Mouse (Mus musculus): ENCODE data around the gene 9130213A22Rik. TPM values are rescaled to one million over a fixed set of nuclear protein-coding genes. Genes with fewer than 3 reads are reported as not detected.
"Not testable (repeated sequence)": the region's sequence is repeated elsewhere in the genome, so short reads cannot be mapped to it uniquely, and the experiment has no call there.

9130213A22Rik gene
- polyA plus RNA-seq, 1 experiment from 2014 or later = 0.29 TPM

DNA sequence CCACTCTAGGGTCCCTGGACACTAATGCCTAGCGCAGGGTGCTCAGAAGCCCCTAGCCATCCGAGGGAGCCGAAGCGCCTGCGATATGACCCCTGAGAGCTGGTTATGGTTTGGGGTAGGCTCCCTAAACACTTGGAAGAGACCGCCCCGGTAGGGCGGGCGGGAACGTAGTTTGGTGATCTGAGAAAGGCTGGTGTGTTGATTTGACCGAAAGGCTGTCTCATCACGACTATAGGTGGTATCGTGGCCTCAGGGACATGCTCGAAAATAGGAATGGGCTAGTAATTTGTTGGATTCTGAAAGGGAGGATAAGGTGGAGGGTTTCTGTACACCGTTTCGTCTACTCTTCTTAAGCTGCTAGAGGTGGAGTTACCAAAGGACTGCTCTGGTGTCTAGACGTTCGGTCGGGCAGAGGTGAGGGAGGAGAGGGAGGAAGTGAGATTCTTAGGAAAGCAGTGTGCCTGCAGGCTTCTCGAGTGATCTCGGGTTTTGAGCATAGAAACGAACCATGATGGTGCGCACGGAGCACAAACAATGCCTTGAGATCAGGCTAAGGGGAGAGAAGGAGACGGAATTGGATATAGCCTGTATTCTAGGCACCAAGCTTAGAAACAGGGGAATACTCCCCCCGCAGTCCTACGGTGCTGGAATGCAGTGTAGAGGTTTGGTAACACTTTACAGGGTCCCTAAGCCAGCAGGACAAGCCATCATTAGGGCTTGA lies 26.7 kb downstream of the 9130213A22Rik start:
- Histone ChIP-seq H3K36me3 (peaks cover 5% of the 10 kb centered on the region; the same call in 1 of the 2 replicates), H3K4me1 (replicated peaks) (peaks cover 54% of the 10 kb centered on the region), H3K27me3 (replicated peaks) (no peaks in the 10 kb centered on the region)

DNA sequence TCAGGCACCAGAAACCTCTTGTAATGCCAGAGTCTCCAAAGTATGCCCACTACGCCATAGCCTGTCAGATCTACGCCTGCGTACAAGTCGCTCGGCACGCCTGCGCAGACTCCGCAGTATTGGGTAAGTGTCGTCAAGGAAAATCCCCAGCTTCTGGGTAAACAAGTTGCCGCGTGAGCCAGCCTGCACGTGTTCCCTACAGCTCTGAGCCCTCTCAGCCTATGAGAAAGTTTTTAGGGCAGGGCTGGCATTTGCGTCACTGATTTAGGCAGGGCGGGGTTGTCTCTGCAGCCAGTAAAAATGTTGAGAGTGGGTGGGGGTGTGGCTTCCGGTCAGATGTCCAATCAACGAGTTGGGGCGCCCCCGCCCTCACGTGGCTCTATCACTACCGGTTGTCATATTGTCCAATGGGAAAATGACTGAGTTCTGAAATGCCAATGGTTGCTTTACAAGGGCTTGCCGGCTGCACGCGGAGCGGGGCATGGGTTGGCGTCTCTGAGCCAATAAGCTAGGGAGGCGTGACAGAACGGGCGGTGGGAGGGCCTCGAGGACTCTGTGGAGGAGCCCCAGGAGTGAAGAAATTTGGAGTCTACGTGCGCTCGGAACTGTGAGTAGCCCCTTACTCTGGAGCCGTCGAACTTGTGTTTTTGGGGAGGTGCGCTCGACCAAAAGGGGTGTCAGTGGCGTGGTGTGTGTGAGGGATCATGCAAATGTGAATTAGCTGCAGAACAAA lies 27.5 kb downstream of the 9130213A22Rik start, which contains the start of gene Per1:
Gene Per1, plus strand, starts transcription at position 521 of the 733 bp plus-strand sequence.
- Histone ChIP-seq H3K27ac (peak within 1 kb of the TSS; percentile 93), H3K9ac (peak within 1 kb of the TSS; percentile 69), H3K4me3 (replicated peaks) (peak within 1 kb of the TSS; percentile 58), H3K4me2 (replicated peaks) (peak within 1 kb of the TSS; percentile 86), H3K27me3 (replicated peaks) (no peaks in the 10 kb centered on the region), H3K4me1 (replicated peaks) (peaks cover 53% of the 10 kb centered on the region), H3K36me3 (peaks cover 3% of the 10 kb centered on the region; the same call in 1 of the 2 replicates), H3K9me3 (no peaks in the 10 kb centered on the region)
- ATAC-seq = peak; percentile 90
- WGBS = under 1% methylated on average over 37 of the region's 37 CpGs

More for the DNA sequence above, 26.7 kb downstream of the 9130213A22Rik start:
- WGBS = 2% methylated on average over 27 of the region's 27 CpGs
- ATAC-seq = no peak
- H3K27ac ChIP-seq = peak overlapping the region; percentile 93
- H3K4me3 ChIP-seq (replicated peaks) = peak overlapping the region; percentile 58
- H3K9me3 ChIP-seq = no peaks in the 10 kb centered on the region
- peak overlapping the region; percentile 69 for H3K9ac ChIP-seq
- peak overlapping the region; percentile 86 for H3K4me2 ChIP-seq (replicated peaks)

DNA sequence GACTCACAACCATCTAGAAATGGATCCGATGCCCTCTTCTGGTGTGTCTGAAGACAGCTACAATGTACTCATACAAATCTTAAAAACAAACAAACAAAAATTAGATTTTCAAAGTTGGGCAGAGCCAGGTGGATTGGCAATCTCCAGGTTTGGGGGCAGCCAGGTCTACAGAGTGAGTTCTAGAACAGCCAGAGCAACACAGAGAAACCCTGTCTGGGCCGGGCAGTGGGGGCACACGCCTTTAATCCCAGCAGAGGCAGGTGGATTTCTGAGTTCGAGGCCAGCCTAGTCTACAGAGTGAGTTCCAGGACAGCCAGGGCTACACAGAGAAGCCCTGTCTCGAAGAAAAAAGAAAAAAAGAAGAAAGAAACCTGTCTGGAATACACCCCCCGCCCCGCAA lies 28.5 kb downstream of the 9130213A22Rik start:
- H3K9ac ChIP-seq; ATAC-seq; H3K9me3 ChIP-seq; H3K27ac ChIP-seq; H3K36me3 ChIP-seq; H3K4me3 ChIP-seq (replicated peaks); H3K27me3 ChIP-seq (replicated peaks): not testable (repeated sequence)
- H3K4me1 ChIP-seq (replicated peaks) = peaks cover 51% of the 10 kb centered on the region
- WGBS = 87% methylated on average over 7 of the region's 7 CpGs
- peak overlapping the region; percentile 86; the same call in 1 of the 2 replicates for H3K4me2 ChIP-seq (replicated peaks)

DNA sequence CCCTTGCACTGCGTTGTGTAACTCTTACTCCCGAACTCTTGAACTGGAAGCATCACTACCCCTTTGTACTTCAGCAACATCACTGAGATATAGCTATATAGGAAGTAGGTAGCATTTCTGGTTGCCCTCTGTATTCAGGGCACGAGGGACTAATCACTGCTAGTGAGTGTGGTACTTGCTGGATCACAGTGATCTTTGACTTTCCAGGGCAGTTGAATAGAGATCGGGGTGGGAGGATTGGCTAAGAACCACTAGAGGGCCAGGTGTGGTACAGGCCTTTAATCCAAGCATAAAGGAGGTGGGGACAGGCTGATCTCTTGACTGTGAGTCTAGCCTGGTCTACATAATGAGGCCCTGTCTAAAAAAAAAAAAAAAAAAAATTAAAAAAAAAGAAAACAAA lies 29.5 kb downstream of the 9130213A22Rik start:
- WGBS = 85% methylated on average over 4 of the region's 4 CpGs
- no peaks in the 10 kb centered on the region for H3K27me3 ChIP-seq (replicated peaks)

DNA sequence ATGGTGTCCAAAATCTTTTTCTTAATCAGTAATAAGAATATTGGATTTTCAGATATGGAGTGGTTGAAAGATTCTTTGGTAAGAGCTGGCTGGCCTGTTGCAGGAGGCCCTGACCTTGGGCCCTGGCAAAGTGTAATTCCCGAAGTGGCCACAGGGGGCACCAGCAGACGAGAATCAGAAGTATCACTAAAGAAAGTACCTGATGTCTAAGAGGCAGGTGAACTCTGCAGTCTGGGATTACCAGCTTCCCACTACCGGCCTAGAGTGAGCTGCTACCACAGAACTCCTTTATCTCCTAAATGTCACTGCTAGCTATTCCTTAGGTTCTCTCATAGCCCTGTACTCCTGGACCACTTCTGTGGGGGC lies 30.0 kb downstream of the 9130213A22Rik start:
- Histone ChIP-seq H3K27ac (no peak overlapping the region), H3K4me2 (replicated peaks) (no peak overlapping the region), H3K36me3 (peaks cover 3% of the 10 kb centered on the region; the same call in 1 of the 2 replicates), H3K4me3 (replicated peaks) (no peak overlapping the region), H3K9me3 (no peaks in the 10 kb centered on the region), H3K4me1 (replicated peaks) (peaks cover 40% of the 10 kb centered on the region), H3K27me3 (replicated peaks) (no peaks in the 10 kb centered on the region), H3K9ac (no peak overlapping the region)
- ATAC-seq = no peak
- 1% methylated on average over 3 of the region's 3 CpGs for WGBS

More for the DNA sequence above, 29.5 kb downstream of the 9130213A22Rik start:
- no peak overlapping the region for H3K4me2 ChIP-seq (replicated peaks)
- H3K4me3 ChIP-seq (replicated peaks) = no peak overlapping the region
- peaks cover 3% of the 10 kb centered on the region; the same call in 1 of the 2 replicates for H3K36me3 ChIP-seq
- H3K9ac ChIP-seq = no peak overlapping the region
- no peak overlapping the region for H3K27ac ChIP-seq
- ATAC-seq = no peak
- H3K4me1 ChIP-seq (replicated peaks) = peaks cover 44% of the 10 kb centered on the region
- H3K9me3 ChIP-seq = no peaks in the 10 kb centered on the region

DNA sequence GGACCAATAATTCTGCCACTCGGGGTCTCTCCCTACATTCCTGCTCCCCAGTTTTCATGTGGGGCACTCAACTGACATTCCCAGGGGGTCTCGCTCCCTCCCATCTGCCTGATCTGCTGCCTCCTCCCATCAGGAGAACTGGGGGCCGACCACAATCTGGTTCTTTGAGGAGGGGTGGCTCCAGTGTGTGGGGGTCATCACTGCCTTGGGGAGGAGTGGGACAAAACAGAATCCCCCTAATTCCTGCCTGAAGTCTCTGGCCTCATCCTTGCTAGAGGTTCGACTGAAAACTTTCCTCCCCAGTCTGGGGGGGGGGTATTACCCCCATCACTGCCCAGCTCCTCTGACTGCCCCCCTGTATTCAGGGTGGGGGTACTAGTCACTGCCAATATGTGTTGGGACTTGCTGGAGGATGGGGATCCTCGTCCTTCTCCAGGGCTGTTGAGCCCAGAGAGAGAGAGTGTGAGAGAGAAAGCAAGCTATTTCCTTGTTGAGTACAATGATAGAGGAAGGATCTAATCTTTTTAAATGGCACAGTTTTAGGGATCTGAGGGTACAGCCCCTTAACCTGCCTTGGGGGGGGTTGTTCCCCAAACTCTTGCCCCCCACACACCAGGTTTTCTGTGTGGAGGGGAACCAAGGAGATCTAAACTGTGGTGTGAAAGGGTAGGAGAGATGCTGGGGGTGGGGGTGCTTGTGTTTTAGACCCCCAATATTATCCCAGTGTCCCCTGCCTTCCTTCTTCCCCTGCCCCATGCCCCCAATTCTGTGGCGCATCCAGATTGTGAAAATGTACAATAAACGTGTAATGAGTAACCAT lies 30.6 kb downstream of the 9130213A22Rik start:
- Histone ChIP-seq H3K9me3 (no peaks in the 10 kb centered on the region), H3K4me2 (replicated peaks) (no peak overlapping the region), H3K9ac (peak overlapping the region; percentile 8; the same call in 1 of the 2 replicates), H3K4me1 (replicated peaks) (peaks cover 38% of the 10 kb centered on the region), H3K36me3 (peaks cover 3% of the 10 kb centered on the region; the same call in 1 of the 2 replicates), H3K27me3 (replicated peaks) (no peaks in the 10 kb centered on the region), H3K27ac (no peak overlapping the region), H3K4me3 (replicated peaks) (no peak overlapping the region)
- ATAC-seq = no peak
- 64% methylated on average over 7 of the region's 7 CpGs for WGBS

DNA sequence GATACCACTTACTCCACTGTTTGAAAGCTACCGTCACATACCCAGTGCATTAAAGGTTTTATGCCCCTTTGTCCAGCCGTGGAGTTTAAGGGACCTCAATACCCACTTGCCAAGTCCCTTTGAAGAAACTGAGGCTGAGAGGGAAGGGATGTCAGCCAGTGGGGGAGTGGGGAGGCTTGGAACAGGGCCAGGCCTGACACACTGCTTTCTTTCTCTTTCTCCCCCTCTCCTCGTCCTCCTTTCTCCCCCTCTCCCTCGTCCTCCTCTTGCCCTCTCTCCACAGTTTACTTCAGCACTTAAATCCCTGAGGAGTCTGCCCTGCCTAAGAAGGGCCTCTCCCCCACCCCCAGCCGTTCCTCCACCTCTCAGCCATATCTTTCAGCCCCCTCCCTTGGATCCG lies 32.0 kb downstream of the 9130213A22Rik start:
- no peak overlapping the region for H3K9ac ChIP-seq
- 49% methylated on average over 6 of the region's 6 CpGs for WGBS

DNA sequence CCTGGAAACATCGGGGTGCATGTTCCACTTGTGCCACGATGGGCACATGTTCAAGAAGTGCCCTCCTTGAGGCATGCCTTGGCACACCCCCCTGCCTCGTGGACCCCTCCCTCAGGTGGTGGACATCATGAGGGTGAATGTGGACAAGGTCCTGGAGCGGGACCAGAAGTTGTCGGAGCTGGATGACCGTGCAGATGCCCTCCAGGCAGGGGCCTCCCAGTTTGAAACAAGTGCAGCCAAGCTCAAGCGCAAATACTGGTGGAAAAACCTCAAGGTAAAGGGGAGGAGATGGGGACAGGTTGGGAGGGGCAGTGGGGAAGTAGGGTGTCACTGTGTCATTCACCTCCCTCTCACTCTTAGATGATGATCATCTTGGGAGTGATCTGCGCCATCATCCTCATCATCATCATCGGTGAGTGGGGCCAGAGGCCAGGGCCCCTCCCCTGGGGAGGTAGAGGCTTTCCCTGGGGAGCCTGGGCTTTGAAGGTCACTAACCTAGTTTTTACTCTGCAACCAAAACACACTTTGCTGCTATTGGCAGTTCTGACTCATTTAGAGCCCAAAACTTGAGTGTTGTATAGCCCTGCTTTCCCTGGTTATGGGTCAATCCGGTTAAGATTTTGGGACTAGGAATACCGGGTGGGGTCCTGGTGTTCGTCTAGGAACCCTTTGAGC lies 32.6 kb downstream of the 9130213A22Rik start:
- 84% methylated on average over 12 of the region's 12 CpGs for WGBS
- H3K4me2 ChIP-seq (replicated peaks) = peak overlapping the region; percentile 85

More for the DNA sequence above, 32.0 kb downstream of the 9130213A22Rik start:
- no peak for ATAC-seq
- Histone ChIP-seq H3K4me1 (replicated peaks) (peaks cover 32% of the 10 kb centered on the region), H3K27ac (0 out of 2 replicates have a peak overlapping the region, but pooled peaks have one; percentile 6), H3K4me3 (replicated peaks) (no peak overlapping the region), H3K4me2 (replicated peaks) (peak overlapping the region; percentile 85; the same call in 1 of the 2 replicates), H3K36me3 (peaks cover 3% of the 10 kb centered on the region; the same call in 1 of the 2 replicates), H3K27me3 (replicated peaks) (no peaks in the 10 kb centered on the region), H3K9me3 (no peaks in the 10 kb centered on the region)

DNA sequence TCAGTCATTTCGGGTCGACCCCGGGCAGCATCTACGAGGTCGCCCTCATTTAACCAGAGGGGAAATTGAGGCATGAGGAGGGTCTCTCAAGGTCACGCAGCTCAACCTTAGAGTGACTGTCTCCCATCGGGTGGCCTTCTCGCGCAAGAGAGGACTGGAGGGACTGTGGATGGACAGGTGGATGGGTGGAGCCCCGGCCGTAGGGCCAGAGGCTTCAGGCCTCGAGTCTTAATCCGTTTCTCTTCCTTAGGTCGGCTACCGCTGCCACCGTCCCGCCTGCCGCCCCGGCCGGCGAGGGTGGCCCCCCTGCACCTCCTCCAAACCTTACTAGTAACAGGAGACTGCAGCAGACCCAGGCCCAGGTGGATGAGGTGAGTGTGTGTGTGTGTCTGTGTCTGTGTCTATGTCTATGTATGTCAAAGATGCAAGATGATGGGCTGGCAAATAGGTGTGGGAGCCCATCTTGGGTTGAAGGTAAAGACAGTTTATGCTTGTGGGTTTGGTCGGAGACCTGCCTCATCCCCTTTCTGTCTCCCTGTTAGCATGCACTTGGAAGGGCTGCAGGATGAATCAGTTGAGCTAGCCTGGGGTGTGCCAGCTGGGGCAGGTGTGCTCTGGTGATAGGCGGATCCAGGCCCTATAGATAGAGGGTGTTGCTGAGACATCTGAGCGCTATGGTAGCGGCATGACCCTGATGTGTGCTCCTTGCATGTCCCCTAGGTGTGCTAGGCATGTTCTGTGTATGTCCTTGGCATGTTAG lies 33.4 kb downstream of the 9130213A22Rik start:
- 9% methylated on average over 25 of the region's 25 CpGs for WGBS
- Histone ChIP-seq H3K9ac (peak overlapping the region; percentile 100), H3K27me3 (replicated peaks) (no peaks in the 10 kb centered on the region), H3K36me3 (peaks cover 3% of the 10 kb centered on the region; the same call in 1 of the 2 replicates), H3K4me3 (replicated peaks) (peak overlapping the region; percentile 99), H3K4me1 (replicated peaks) (peaks cover 30% of the 10 kb centered on the region), H3K27ac (peak overlapping the region; percentile 93), H3K9me3 (no peaks in the 10 kb centered on the region), H3K4me2 (replicated peaks) (peak overlapping the region; percentile 85)
- peak; percentile 42 for ATAC-seq

More for the DNA sequence above, 32.6 kb downstream of the 9130213A22Rik start:
- H3K4me3 ChIP-seq (replicated peaks) = peak overlapping the region; percentile 99
- peaks cover 32% of the 10 kb centered on the region for H3K4me1 ChIP-seq (replicated peaks)
- no peaks in the 10 kb centered on the region for H3K27me3 ChIP-seq (replicated peaks)
- ATAC-seq = no peak
- H3K9me3 ChIP-seq = no peaks in the 10 kb centered on the region
- peaks cover 3% of the 10 kb centered on the region; the same call in 1 of the 2 replicates for H3K36me3 ChIP-seq
- 0 out of 2 replicates have a peak overlapping the region, but pooled peaks have one; percentile 6 for H3K27ac ChIP-seq
- peak overlapping the region; percentile 100 for H3K9ac ChIP-seq

DNA sequence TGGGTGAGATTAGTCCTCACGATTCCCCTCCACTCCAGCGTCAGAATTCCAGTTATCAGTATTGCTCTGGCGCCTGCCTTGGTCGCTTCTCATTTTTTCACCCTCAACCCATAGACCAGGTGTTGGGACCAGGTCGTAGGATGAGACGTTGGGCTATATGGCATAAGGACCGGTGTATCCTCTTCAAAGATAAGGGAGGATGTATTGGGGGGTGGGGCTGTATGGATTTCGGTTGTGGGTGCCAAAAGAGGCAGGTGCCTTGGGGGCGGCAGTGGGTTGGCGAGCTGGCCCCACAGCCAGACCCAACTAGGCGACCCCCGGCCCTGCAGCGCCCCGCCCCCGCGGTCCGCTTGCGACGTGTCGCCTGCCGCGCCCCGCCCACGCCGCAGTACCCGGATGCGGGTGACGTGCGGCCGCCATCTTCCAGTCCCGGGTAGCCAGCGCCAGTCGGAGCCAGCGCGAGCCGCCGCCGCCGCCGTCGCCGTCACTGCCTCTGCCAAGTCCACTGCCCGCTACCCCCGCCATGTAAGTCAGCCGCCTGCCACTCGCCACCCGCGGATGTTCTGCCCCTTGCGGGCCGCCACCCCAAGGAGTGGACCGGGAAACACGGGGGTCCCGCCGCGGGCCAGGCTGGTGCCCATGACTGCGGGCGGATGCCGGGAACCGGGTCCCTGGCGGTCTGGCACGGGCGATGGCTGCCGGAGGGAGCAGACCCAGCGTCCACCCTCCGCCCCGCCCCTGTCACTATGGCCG lies 34.1 kb downstream of the 9130213A22Rik start, which contains the start of gene Vamp2:
Gene Vamp2, plus strand, starts transcription at position 388 of the 753 bp plus-strand sequence.
- Histone ChIP-seq H3K4me1 (replicated peaks) (peaks cover 28% of the 10 kb centered on the region), H3K9me3 (no peaks in the 10 kb centered on the region), H3K4me3 (replicated peaks) (peak within 1 kb of the TSS; percentile 99), H3K36me3 (peaks cover 3% of the 10 kb centered on the region; the same call in 1 of the 2 replicates), H3K4me2 (replicated peaks) (peak within 1 kb of the TSS; percentile 85), H3K27ac (peak within 1 kb of the TSS; percentile 93), H3K9ac (peak within 1 kb of the TSS; percentile 100), H3K27me3 (replicated peaks) (no peaks in the 10 kb centered on the region)
- peak; percentile 79 for ATAC-seq
- under 1% methylated on average over 61 of the region's 67 CpGs for WGBS
